Mouse (Mus musculus) C2C12 (cell line): ENCODE results near the gene Kidins220. TPM values are rescaled to one million over a fixed set of nuclear protein-coding genes. Genes with fewer than 3 reads are reported as not detected.

Experiments used
- H3K27me3 ChIP-seq: one replicate; pipeline ENCODE4 v1.6.1; 2011; ENCODE audit not compliant: control insufficient read depth, insufficient read depth, insufficient read length
- H3K36me3 ChIP-seq: one replicate; pipeline ENCODE4 v1.6.1; 2011; ENCODE audit not compliant: control insufficient read depth, insufficient read depth
- H3K4me3 ChIP-seq: one replicate; pipeline ENCODE4 v1.5.1; 2011; ENCODE audit warnings: mild to moderate bottlenecking, control low read depth; ENCODE audit not compliant: poor library complexity, insufficient read depth, severe bottlenecking
- H3K79me2 ChIP-seq: one replicate; pipeline ENCODE4 v1.6.1; 2011; ENCODE audit not compliant: control insufficient read depth, insufficient read depth
- H3K79me3 ChIP-seq: one replicate; pipeline ENCODE4 v1.6.1; 2011; ENCODE audit warnings: low read depth, control low read depth
- H3ac ChIP-seq: one replicate; pipeline ENCODE3; 2011; ENCODE audit warnings: low read depth; ENCODE audit not compliant: control insufficient read depth, insufficient read length
- CEBPB ChIP-seq: IDR thresholded peaks from one replicate; pipeline ENCODE4 v1.6.1; 2011; ENCODE audit warnings: low read depth, mild to moderate bottlenecking, control low read depth, moderate library complexity
- CTCF ChIP-seq: IDR thresholded peaks from one replicate; pipeline ENCODE4 v1.5.1; 2011; ENCODE audit not compliant: control insufficient read depth, insufficient read depth, insufficient read length
- FOSL1 ChIP-seq: IDR thresholded peaks from one replicate; pipeline ENCODE4 v1.8.0; 2011; ENCODE audit warnings: mild to moderate bottlenecking, low read length; ENCODE audit not compliant: poor library complexity, insufficient read depth, severe bottlenecking
- MAX ChIP-seq: IDR thresholded peaks from one replicate; pipeline ENCODE4 v1.6.1; 2011; ENCODE audit warnings: mild to moderate bottlenecking, control low read depth
- MYOD1 ChIP-seq: IDR thresholded peaks from one replicate; pipeline ENCODE4 v1.6.1; 2011; ENCODE audit warnings: low read depth; ENCODE audit not compliant: control insufficient read depth, insufficient read length
- MYOG ChIP-seq: IDR thresholded peaks from one replicate; pipeline ENCODE4 v1.6.1; 2011; ENCODE audit not compliant: control insufficient read depth, insufficient read length; ENCODE audit errors: extremely low read depth
- USF1 ChIP-seq: IDR thresholded peaks from one replicate; pipeline ENCODE4 v1.6.1; 2011; ENCODE audit warnings: low read depth, mild to moderate bottlenecking, control low read depth, moderate library complexity
- polyA plus RNA-seq: library from polyadenylated mRNA; unstranded; fragments of >200 nt; fragmentation: generic; extraction: Trizol; gene quantifications from one replicate; pipeline ENCODE4 v1.2.1, GENCODE M21; 2012; ENCODE audit warnings: missing spikeins

Kidins220 gene
- polyA plus RNA-seq, 1 experiment, result 8.9 TPM

- Histone ChIP-seq H3K27me3 (no peaks in the 10 kb centered on the region), H3K79me2 (no peaks in the 10 kb centered on the region), H3K4me3 (no peak overlapping the region), H3ac (no peak overlapping the region), H3K79me3 (no peaks in the 10 kb centered on the region), H3K36me3 (no peaks in the 10 kb centered on the region)
- no peak for TF ChIP-seq CEBPB
- no peak for TF ChIP-seq MYOD1
- no peak for TF ChIP-seq CTCF
- TF ChIP-seq FOSL1, result no peak
- TF ChIP-seq MYOG, result no peak
- no peak for TF ChIP-seq MAX
- TF ChIP-seq USF1, result no peak
Measured at GRCm38 (mm10) chr12:24952147-24952546, 22.6 kb upstream of the Kidins220 start.

GRCm38 (mm10) chr12:24955137-24955536 is 19.6 kb upstream of the Kidins220 start:
- no peak overlapping the region for H3K4me3 ChIP-seq
- no peaks in the 10 kb centered on the region for H3K36me3 ChIP-seq
- no peak for TF ChIP-seq USF1
- no peak for TF ChIP-seq FOSL1
- TF ChIP-seq CTCF, result no peak
- no peak for TF ChIP-seq MYOG
- TF ChIP-seq CEBPB, result no peak
- TF ChIP-seq MYOD1, result no peak
- TF ChIP-seq MAX, result no peak

GRCm38 (mm10) chr12:24958526-24958925 is 16.2 kb upstream of the Kidins220 start:
- H3K4me3 ChIP-seq, result no peak overlapping the region
- no peak overlapping the region for H3ac ChIP-seq
- H3K79me2 ChIP-seq, result no peaks in the 10 kb centered on the region
- no peaks in the 10 kb centered on the region for H3K27me3 ChIP-seq
- TF ChIP-seq MAX (no peak), CTCF (no peak), CEBPB (no peak), MYOD1 (no peak), FOSL1 (no peak), USF1 (no peak), MYOG (no peak)
- no peaks in the 10 kb centered on the region for H3K79me3 ChIP-seq
- no peaks in the 10 kb centered on the region for H3K36me3 ChIP-seq

More at GRCm38 (mm10) chr12:24955137-24955536, 19.6 kb upstream of the Kidins220 start:
- Histone ChIP-seq H3K27me3 (no peaks in the 10 kb centered on the region), H3ac (no peak overlapping the region), H3K79me2 (no peaks in the 10 kb centered on the region), H3K79me3 (no peaks in the 10 kb centered on the region)

GRCm38 (mm10) chr12:24961821-24962220 is 12.9 kb upstream of the Kidins220 start:
- H3K79me2 ChIP-seq, result no peaks in the 10 kb centered on the region
- no peaks in the 10 kb centered on the region for H3K36me3 ChIP-seq
- no peaks in the 10 kb centered on the region for H3K27me3 ChIP-seq
- no peaks in the 10 kb centered on the region for H3K79me3 ChIP-seq
- TF ChIP-seq MYOD1, result no peak
- TF ChIP-seq FOSL1, result no peak
- no peak overlapping the region for H3ac ChIP-seq
- no peak overlapping the region for H3K4me3 ChIP-seq

GRCm38 (mm10) chr12:24962362-24962967 is 12.3 kb upstream of the Kidins220 start:
- Histone ChIP-seq H3K79me2 (no peaks in the 10 kb centered on the region), H3ac (no peak overlapping the region), H3K4me3 (no peak overlapping the region), H3K36me3 (no peaks in the 10 kb centered on the region), H3K79me3 (no peaks in the 10 kb centered on the region), H3K27me3 (no peaks in the 10 kb centered on the region)
- no peak for TF ChIP-seq CTCF
- no peak for TF ChIP-seq USF1

GRCm38 (mm10) chr12:24963393-24964022 is 11.2 kb upstream of the Kidins220 start:
- Histone ChIP-seq H3K79me3 (no peaks in the 10 kb centered on the region), H3ac (no peak overlapping the region), H3K36me3 (no peaks in the 10 kb centered on the region), H3K4me3 (no peak overlapping the region), H3K79me2 (no peaks in the 10 kb centered on the region), H3K27me3 (no peaks in the 10 kb centered on the region)
- TF ChIP-seq CTCF (no peak), MAX (no peak), MYOD1 (no peak), CEBPB (no peak), USF1 (no peak), MYOG (no peak), FOSL1 (no peak)

GRCm38 (mm10) chr12:24965406-24965805 is 9.3 kb upstream of the Kidins220 start:
- H3K27me3 ChIP-seq, result no peaks in the 10 kb centered on the region
- TF ChIP-seq MYOD1, result no peak
- no peak for TF ChIP-seq FOSL1
- no peak for TF ChIP-seq CEBPB
- TF ChIP-seq USF1, result no peak
- no peak for TF ChIP-seq MAX
- TF ChIP-seq MYOG, result no peak
- no peak for TF ChIP-seq CTCF

More at GRCm38 (mm10) chr12:24965406-24965805, 9.3 kb upstream of the Kidins220 start:
- no peaks in the 10 kb centered on the region for H3K79me3 ChIP-seq
- H3K36me3 ChIP-seq, result no peaks in the 10 kb centered on the region
- no peak overlapping the region for H3ac ChIP-seq
- H3K4me3 ChIP-seq, result no peak overlapping the region
- H3K79me2 ChIP-seq, result no peaks in the 10 kb centered on the region
